Mouse (Mus musculus): ENCODE measurements around the gene Syvn1. TPM values are rescaled to one million over a fixed set of nuclear protein-coding genes. Genes with fewer than 3 reads are reported as not detected.
A peak's percentile ranks its signal among the peaks of the same experiment; 100 is the strongest.

Gene Syvn1
- polyA plus RNA-seq, 1 experiment from 2014 or later = 19.0 TPM

DNA sequence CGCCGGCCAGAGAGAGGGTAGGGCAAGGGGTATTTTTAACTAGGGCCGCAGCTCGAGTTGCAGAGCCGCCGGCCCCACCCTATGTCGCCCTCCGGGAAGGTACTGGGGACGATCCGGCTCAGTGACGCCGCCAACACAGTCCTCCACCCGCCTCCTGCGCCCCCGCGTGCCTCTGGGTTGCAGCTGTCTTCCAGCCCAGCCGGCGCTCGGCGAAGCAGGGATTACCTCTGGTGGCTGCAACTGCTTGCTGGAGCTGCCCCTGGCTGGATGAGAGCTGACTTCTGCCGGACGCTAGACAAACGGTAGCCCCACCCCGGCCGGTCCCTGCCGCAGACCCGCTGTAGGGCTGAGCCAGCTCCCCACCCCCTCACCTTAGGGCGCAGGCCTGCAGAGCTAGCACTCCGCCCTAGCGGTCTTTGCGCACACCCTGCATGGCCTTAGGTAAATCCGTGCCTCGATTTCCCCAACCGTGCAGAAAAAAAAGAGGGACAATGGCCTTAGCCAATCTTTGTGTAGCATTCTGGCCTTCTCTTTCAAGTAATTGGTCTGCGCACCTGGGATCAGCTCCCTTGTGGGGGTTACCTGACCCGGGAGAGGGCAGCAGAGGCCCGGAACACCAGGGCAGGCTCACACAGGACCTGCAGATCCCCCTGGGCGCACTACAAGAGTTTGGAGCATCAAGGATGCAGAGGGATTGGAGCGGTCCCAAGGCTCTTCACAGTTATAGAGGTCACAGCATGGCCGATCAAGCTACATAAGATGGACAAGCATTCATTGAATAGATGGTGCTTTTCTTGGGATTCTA lies 30.7 kb upstream of the Syvn1 start, which contains the start of gene Capn1:
Capn1 (minus strand) TSS at position 387 of the 805 bp plus-strand sequence.
- no peaks in the 10 kb centered on the region for H3K9me3 ChIP-seq (replicated peaks; ENCODE audit: control insufficient read depth, low read length)
- H3K36me3 ChIP-seq (ENCODE audit: control insufficient read depth, insufficient read depth) = peaks cover 11% of the 10 kb centered on the region
- H3K4me3 ChIP-seq (ENCODE audit: low read depth, low read length) = peak within 1 kb of the TSS; percentile 74
- no peaks in the 10 kb centered on the region for H3K27me3 ChIP-seq (ENCODE audit: control insufficient read depth, insufficient read depth, low read depth, low read length)
- peak within 1 kb of the TSS; percentile 96 for H3K4me2 ChIP-seq (ENCODE audit: low read depth, low read length)
- H3K27ac ChIP-seq (ENCODE audit: low read length) = peak within 1 kb of the TSS; percentile 95
- H3K4me1 ChIP-seq (ENCODE audit: control insufficient read depth, low read depth, low read length) = peaks cover 50% of the 10 kb centered on the region
- peak; percentile 55 for ATAC-seq (ENCODE audit: low read depth)
- 4% methylated on average over 40 of the region's 40 CpGs for WGBS (ENCODE audit: insufficient replicate concordance)
- peak within 1 kb of the TSS; percentile 83 for H3K9ac ChIP-seq (ENCODE audit: low read depth, low read length)

DNA sequence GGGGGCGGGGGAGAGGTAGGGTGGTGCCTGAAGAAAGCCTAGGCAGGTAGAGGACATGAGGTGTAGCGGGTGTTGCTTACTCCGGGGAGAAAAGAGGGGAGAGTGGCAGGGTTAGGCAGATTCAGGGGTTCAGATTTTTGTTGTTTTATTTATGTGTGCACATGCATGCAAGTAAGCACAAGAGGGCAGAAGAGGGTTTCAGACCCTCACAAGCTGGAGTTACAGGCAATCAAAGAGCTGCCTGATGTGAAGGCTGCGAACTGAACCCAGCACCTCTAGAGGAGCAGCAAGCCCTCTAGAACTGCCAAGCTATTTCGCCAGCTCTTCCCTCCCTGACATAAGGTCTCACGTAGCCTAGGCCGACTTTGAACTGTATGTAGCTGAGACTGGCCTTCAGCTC lies 29.8 kb upstream of the Syvn1 start:
- no peak for ATAC-seq (ENCODE audit: low read depth)
- Histone ChIP-seq H3K4me1 (ENCODE audit: control insufficient read depth, low read depth, low read length) (peaks cover 50% of the 10 kb centered on the region), H3K4me2 (ENCODE audit: low read depth, low read length) (peak overlapping the region; percentile 96)

GRCm38 (mm10) chr19:6018142-6019089 lies 28.0 kb upstream of the Syvn1 start:
- ATAC-seq (ENCODE audit: low read depth) = peak; percentile 41
- WGBS (ENCODE audit: insufficient replicate concordance) = 22% methylated on average over 15 of the region's 15 CpGs
- peak overlapping the region; percentile 42 for H3K4me3 ChIP-seq (ENCODE audit: low read depth, low read length)
- peaks cover 46% of the 10 kb centered on the region for H3K4me1 ChIP-seq (ENCODE audit: control insufficient read depth, low read depth, low read length)
- H3K4me2 ChIP-seq (ENCODE audit: low read depth, low read length) = peak overlapping the region; percentile 51
- no peaks in the 10 kb centered on the region for H3K36me3 ChIP-seq (ENCODE audit: control insufficient read depth, insufficient read depth)
- H3K27me3 ChIP-seq (ENCODE audit: control insufficient read depth, insufficient read depth, low read depth, low read length) = no peaks in the 10 kb centered on the region
- peak overlapping the region; percentile 52 for H3K9ac ChIP-seq (ENCODE audit: low read depth, low read length)
- no peaks in the 10 kb centered on the region for H3K9me3 ChIP-seq (replicated peaks; ENCODE audit: control insufficient read depth, low read length)
- peak overlapping the region; percentile 74 for H3K27ac ChIP-seq (ENCODE audit: low read length)

More for the DNA sequence above, 29.8 kb upstream of the Syvn1 start:
- H3K9ac ChIP-seq (ENCODE audit: low read depth, low read length) = peak overlapping the region; percentile 83
- H3K27me3 ChIP-seq (ENCODE audit: control insufficient read depth, insufficient read depth, low read depth, low read length) = no peaks in the 10 kb centered on the region
- peak overlapping the region; percentile 95; the same call in 1 of the 2 replicates for H3K27ac ChIP-seq (ENCODE audit: low read length)
- WGBS (ENCODE audit: insufficient replicate concordance) = 65% methylated on average over 7 of the region's 7 CpGs
- peaks cover 4% of the 10 kb centered on the region; the same call in 1 of the 2 replicates for H3K36me3 ChIP-seq (ENCODE audit: control insufficient read depth, insufficient read depth)
- H3K4me3 ChIP-seq (ENCODE audit: low read depth, low read length) = peak overlapping the region; percentile 74
- no peaks in the 10 kb centered on the region for H3K9me3 ChIP-seq (replicated peaks; ENCODE audit: control insufficient read depth, low read length)

DNA sequence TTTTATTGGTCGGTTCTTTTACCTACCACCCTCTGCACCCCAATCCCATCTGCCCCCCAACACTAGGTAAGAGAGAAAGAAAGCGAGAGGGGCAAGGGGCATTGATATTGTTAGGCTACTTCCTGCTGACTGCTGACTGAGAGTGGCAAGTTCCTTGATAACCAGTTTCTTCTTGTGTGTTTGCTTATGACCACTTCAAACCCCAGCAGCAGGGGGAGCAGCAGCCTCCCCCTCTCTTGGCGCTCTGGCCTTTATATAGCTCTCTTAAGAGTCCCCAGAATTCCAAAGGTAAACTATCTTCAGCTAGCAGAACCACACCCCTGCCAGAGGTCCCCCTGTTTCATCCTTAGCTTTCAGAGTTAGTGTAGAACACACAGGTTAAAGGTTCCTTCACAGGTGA lies 26.1 kb upstream of the Syvn1 start:
- Histone ChIP-seq H3K4me1 (ENCODE audit: control insufficient read depth, low read depth, low read length) (peaks cover 31% of the 10 kb centered on the region), H3K27me3 (ENCODE audit: control insufficient read depth, insufficient read depth, low read depth, low read length) (no peaks in the 10 kb centered on the region), H3K9ac (ENCODE audit: low read depth, low read length) (no peak overlapping the region), H3K27ac (ENCODE audit: low read length) (no peak overlapping the region), H3K9me3 (replicated peaks; ENCODE audit: control insufficient read depth, low read length) (no peaks in the 10 kb centered on the region), H3K4me2 (ENCODE audit: low read depth, low read length) (no peak overlapping the region), H3K4me3 (ENCODE audit: low read depth, low read length) (no peak overlapping the region), H3K36me3 (ENCODE audit: control insufficient read depth, insufficient read depth) (no peaks in the 10 kb centered on the region)
- no peak for ATAC-seq (ENCODE audit: low read depth)
- 38% methylated on average over 3 of the region's 3 CpGs for WGBS (ENCODE audit: insufficient replicate concordance)

- no peaks in the 10 kb centered on the region for H3K27me3 ChIP-seq (ENCODE audit: control insufficient read depth, insufficient read depth, low read depth, low read length)
- H3K4me3 ChIP-seq (ENCODE audit: low read depth, low read length) = no peak overlapping the region
- no peak for ATAC-seq (ENCODE audit: low read depth)
- peaks cover 10% of the 10 kb centered on the region for H3K4me1 ChIP-seq (ENCODE audit: control insufficient read depth, low read depth, low read length)
- H3K36me3 ChIP-seq (ENCODE audit: control insufficient read depth, insufficient read depth) = no peaks in the 10 kb centered on the region
- H3K9me3 ChIP-seq (replicated peaks; ENCODE audit: control insufficient read depth, low read length) = no peaks in the 10 kb centered on the region
- no peak overlapping the region for H3K9ac ChIP-seq (ENCODE audit: low read depth, low read length)
- no peak overlapping the region for H3K4me2 ChIP-seq (ENCODE audit: low read depth, low read length)
- H3K27ac ChIP-seq (ENCODE audit: low read length) = no peak overlapping the region
- WGBS (ENCODE audit: insufficient replicate concordance) = 67% methylated on average over 8 of the region's 8 CpGs
Observed at GRCm38 (mm10) chr19:6023059-6023458, 23.3 kb upstream of the Syvn1 start.

- Histone ChIP-seq H3K4me2 (ENCODE audit: low read depth, low read length) (no peak overlapping the region), H3K27me3 (ENCODE audit: control insufficient read depth, insufficient read depth, low read depth, low read length) (no peaks in the 10 kb centered on the region), H3K4me1 (ENCODE audit: control insufficient read depth, low read depth, low read length) (peaks cover 1% of the 10 kb centered on the region), H3K27ac (ENCODE audit: low read length) (no peak overlapping the region), H3K9me3 (replicated peaks; ENCODE audit: control insufficient read depth, low read length) (no peaks in the 10 kb centered on the region), H3K36me3 (ENCODE audit: control insufficient read depth, insufficient read depth) (no peaks in the 10 kb centered on the region), H3K9ac (ENCODE audit: low read depth, low read length) (no peak overlapping the region), H3K4me3 (ENCODE audit: low read depth, low read length) (no peak overlapping the region)
- ATAC-seq (ENCODE audit: low read depth) = no peak
- 68% methylated on average over 7 of the region's 7 CpGs for WGBS (ENCODE audit: insufficient replicate concordance)
Observed at GRCm38 (mm10) chr19:6023930-6024329, 22.4 kb upstream of the Syvn1 start.

- no peaks in the 10 kb centered on the region for H3K36me3 ChIP-seq (ENCODE audit: control insufficient read depth, insufficient read depth)
- no peaks in the 10 kb centered on the region for H3K27me3 ChIP-seq (ENCODE audit: control insufficient read depth, insufficient read depth, low read depth, low read length)
- H3K9me3 ChIP-seq (replicated peaks; ENCODE audit: control insufficient read depth, low read length) = no peaks in the 10 kb centered on the region
- no peak overlapping the region for H3K9ac ChIP-seq (ENCODE audit: low read depth, low read length)
- WGBS (ENCODE audit: insufficient replicate concordance) = 61% methylated on average over 6 of the region's 6 CpGs
- no peaks in the 10 kb centered on the region for H3K4me1 ChIP-seq (ENCODE audit: control insufficient read depth, low read depth, low read length)
- no peak overlapping the region for H3K4me2 ChIP-seq (ENCODE audit: low read depth, low read length)
- no peak overlapping the region for H3K27ac ChIP-seq (ENCODE audit: low read length)
- no peak overlapping the region for H3K4me3 ChIP-seq (ENCODE audit: low read depth, low read length)
- ATAC-seq (ENCODE audit: low read depth) = no peak
Observed at GRCm38 (mm10) chr19:6028991-6029390, 17.4 kb upstream of the Syvn1 start.

GRCm38 (mm10) chr19:6029426-6029825 lies 16.9 kb upstream of the Syvn1 start:
- 68% methylated on average over 9 of the region's 9 CpGs for WGBS (ENCODE audit: insufficient replicate concordance)
- Histone ChIP-seq H3K4me2 (ENCODE audit: low read depth, low read length) (no peak overlapping the region), H3K36me3 (ENCODE audit: control insufficient read depth, insufficient read depth) (no peaks in the 10 kb centered on the region), H3K27ac (ENCODE audit: low read length) (no peak overlapping the region), H3K9me3 (replicated peaks; ENCODE audit: control insufficient read depth, low read length) (no peaks in the 10 kb centered on the region), H3K4me1 (ENCODE audit: control insufficient read depth, low read depth, low read length) (no peaks in the 10 kb centered on the region), H3K4me3 (ENCODE audit: low read depth, low read length) (no peak overlapping the region), H3K27me3 (ENCODE audit: control insufficient read depth, insufficient read depth, low read depth, low read length) (no peaks in the 10 kb centered on the region), H3K9ac (ENCODE audit: low read depth, low read length) (no peak overlapping the region)
- ATAC-seq (ENCODE audit: low read depth) = no peak

All from liver, embryonic 16.5 days (tissue).